Mouse (Mus musculus): ENCODE results near the gene Rnf151. TPM values are rescaled to one million over a fixed set of nuclear protein-coding genes. Genes with fewer than 3 reads are reported as not detected.
A peak's percentile ranks its signal among the peaks of the same experiment; 100 is the strongest.
"Not testable (repeated sequence)": the region's sequence is repeated elsewhere in the genome, so short reads cannot be mapped to it uniquely, and the experiment has no call there.

Gene Rnf151
- polyA plus RNA-seq, 1 experiment from 2014 or later: 0.22 TPM

DNA sequence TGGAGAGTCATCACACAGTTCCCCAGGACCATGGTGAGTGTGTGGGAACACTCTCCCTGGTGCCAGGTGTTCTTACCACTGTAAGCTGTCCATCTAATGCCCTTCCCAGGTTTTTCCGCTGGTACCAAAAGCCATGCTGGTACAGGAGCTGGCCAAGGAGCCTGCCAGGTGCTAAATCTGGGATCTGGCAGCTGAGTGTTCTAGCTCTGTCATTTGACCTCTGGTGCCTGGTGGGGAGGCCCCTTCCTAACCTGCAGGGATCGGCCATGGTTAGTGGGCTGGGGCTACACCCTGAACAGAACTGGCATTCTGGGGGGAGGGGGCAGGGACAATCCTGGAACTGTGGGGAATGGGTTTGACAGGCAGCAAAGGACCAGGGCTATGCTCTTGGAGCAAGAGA lies 9.8 kb upstream of the Rnf151 start, which contains the start of gene Rpl3l:
Gene Rpl3l, plus strand, starts transcription at position 203 of the 400 bp plus-strand sequence.
- no peak for DNase-seq (ENCODE audit: low spot score)
- H3K4me3 ChIP-seq: no peak within 1 kb of the TSS
- 0 out of 2 replicates have a peak, but pooled peaks cover 5% of the 10 kb centered on the region for H3K27me3 ChIP-seq (ENCODE audit: insufficient read depth, poor library complexity, severe bottlenecking)
- H3K9me3 ChIP-seq: no peaks in the 10 kb centered on the region
- H3K4me1 ChIP-seq (replicated peaks): peaks cover 16% of the 10 kb centered on the region
- peaks cover under 1% of the 10 kb centered on the region for H3K36me3 ChIP-seq
- 79% methylated on average over 2 of the region's 2 CpGs for WGBS
- no peak within 1 kb of the TSS for H3K27ac ChIP-seq

- peaks cover 18% of the 10 kb centered on the region for H3K36me3 ChIP-seq
- no peak overlapping the region for H3K4me3 ChIP-seq
- H3K4me1 ChIP-seq (replicated peaks): peaks cover 32% of the 10 kb centered on the region
- 0 out of 2 replicates have a peak, but pooled peaks cover 5% of the 10 kb centered on the region for H3K27me3 ChIP-seq (ENCODE audit: insufficient read depth, poor library complexity, severe bottlenecking)
- no peak overlapping the region for H3K27ac ChIP-seq
- no peaks in the 10 kb centered on the region for H3K9me3 ChIP-seq
- WGBS: 76% methylated on average over 3 of the region's 3 CpGs
- no peak for DNase-seq (ENCODE audit: low spot score)
Observed at GRCm38 (mm10) chr17:24725637-24726390, 8.0 kb upstream of the Rnf151 start.

GRCm38 (mm10) chr17:24724184-24724583 lies 6.3 kb upstream of the Rnf151 start, which contains the start of gene Ndufb10:
Ndufb10 (minus strand) TSS chr17:24724478.
- WGBS: under 1% methylated on average over 30 of the region's 30 CpGs

DNA sequence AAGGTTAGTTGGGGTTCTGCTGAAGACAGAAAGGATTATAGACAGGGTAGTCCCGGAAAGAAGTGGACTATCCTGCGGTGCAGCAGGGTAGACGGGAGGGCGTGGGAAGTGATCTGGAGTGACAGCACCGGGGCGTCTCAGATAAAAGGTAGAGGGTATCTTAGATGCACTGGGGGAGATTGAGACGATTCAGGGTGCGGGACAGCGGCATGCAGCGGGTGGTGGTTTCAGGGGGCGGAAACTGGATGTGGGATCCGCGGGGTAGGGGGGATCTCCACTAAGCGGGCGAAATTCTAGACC lies 6.0 kb upstream of the Rnf151 start:
- Histone ChIP-seq H3K9me3 (no peaks in the 10 kb centered on the region), H3K27me3 (ENCODE audit: insufficient read depth, poor library complexity, severe bottlenecking) (0 out of 2 replicates have a peak, but pooled peaks cover 5% of the 10 kb centered on the region), H3K4me1 (replicated peaks) (peaks cover 35% of the 10 kb centered on the region), H3K27ac (peak overlapping the region; percentile 88), H3K36me3 (peaks cover 21% of the 10 kb centered on the region), H3K4me3 (peak overlapping the region; percentile 82)
- no peak for DNase-seq (ENCODE audit: low spot score)
- under 1% methylated on average over 15 of the region's 15 CpGs for WGBS

More at GRCm38 (mm10) chr17:24724184-24724583, 6.3 kb upstream of the Rnf151 start, which contains the start of gene Ndufb10:
- Histone ChIP-seq H3K27ac (peak within 1 kb of the TSS; percentile 88), H3K27me3 (ENCODE audit: insufficient read depth, poor library complexity, severe bottlenecking) (0 out of 2 replicates have a peak, but pooled peaks cover 5% of the 10 kb centered on the region), H3K4me3 (peak within 1 kb of the TSS; percentile 82), H3K4me1 (replicated peaks) (peaks cover 32% of the 10 kb centered on the region), H3K9me3 (no peaks in the 10 kb centered on the region), H3K36me3 (peaks cover 21% of the 10 kb centered on the region)
- peak; percentile 97 for DNase-seq (ENCODE audit: low spot score)

GRCm38 (mm10) chr17:24723122-24723880 lies 5.4 kb upstream of the Rnf151 start:
- no peaks in the 10 kb centered on the region for H3K9me3 ChIP-seq
- peak overlapping the region; percentile 82 for H3K4me3 ChIP-seq
- peaks cover 26% of the 10 kb centered on the region for H3K36me3 ChIP-seq
- WGBS: 5% methylated on average over 12 of the region's 12 CpGs
- DNase-seq (ENCODE audit: low spot score): peak; percentile 11
- H3K27me3 ChIP-seq (ENCODE audit: insufficient read depth, poor library complexity, severe bottlenecking): 0 out of 2 replicates have a peak, but pooled peaks cover 3% of the 10 kb centered on the region
- H3K27ac ChIP-seq: peak overlapping the region; percentile 88
- peaks cover 41% of the 10 kb centered on the region for H3K4me1 ChIP-seq (replicated peaks)

DNA sequence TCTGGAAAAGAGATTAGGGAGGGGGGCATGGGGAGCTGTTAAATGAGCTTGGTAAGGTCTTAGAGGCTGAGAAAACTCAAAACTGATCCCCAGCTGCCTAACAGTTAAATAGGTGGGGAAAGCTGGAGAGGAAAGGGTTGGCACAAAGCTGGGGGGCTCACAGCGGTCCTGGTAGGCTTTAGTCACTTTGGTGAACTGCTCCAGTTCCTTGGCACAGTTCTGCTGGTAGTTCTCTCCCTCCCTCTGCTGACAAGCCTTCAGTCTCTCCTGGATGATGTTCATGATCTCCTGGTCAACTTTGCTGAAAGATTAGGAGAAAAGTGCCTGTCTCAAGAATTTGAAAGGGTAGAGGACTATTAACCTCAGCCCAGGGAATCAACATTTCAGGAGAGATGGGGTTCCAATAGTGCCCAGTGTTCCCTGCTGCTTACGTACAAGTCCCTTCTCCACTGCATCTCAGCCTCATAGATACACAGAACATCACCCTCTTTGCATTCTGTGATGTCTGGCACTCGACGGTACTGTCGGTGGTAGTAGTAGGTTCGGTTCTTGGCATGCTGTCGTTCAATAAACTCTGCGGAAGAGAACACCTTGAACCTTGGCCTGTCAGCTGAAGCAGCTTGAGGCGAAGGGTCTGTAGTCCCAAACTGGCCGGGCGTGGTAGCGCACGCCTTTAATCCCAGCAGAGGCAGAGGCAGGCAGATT lies 4.5 kb upstream of the Rnf151 start:
- peak; percentile 23 for DNase-seq (ENCODE audit: low spot score)
- Histone ChIP-seq H3K4me3 (peak overlapping the region; percentile 82), H3K4me1 (replicated peaks) (peaks cover 44% of the 10 kb centered on the region), H3K27me3 (ENCODE audit: insufficient read depth, poor library complexity, severe bottlenecking) (no peaks in the 10 kb centered on the region), H3K9me3 (no peaks in the 10 kb centered on the region), H3K27ac (no peak overlapping the region), H3K36me3 (peaks cover 35% of the 10 kb centered on the region)
- 37% methylated on average over 13 of the region's 13 CpGs for WGBS

DNA sequence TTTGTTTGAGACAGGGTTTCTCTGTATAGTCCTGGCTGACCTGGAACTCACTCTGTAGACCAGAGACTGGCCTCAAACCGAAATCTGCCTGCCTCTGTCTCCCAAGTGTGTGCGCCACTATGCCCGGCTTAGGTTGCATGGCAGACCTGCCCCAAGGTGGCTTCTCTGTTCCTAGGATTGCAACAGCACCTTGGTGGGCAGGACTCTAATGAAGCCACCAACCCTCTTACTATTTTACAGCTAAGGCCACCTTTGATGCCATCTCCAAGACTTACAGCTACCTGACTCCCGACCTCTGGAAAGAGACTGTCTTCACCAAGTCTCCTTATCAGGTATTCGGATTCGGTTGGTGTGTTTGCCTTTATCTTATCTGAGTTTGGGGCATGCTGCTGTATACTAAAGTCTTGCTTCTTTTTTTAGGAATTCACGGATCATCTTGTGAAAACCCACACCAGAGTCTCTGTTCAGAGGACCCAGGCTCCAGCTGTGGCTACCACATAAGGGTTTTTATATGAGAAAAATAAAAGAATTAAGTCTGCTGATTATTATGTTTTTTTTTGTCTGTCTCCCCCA lies 3.6 kb upstream of the Rnf151 start:
- peaks cover 44% of the 10 kb centered on the region for H3K36me3 ChIP-seq
- not testable (repeated sequence) for DNase-seq (ENCODE audit: low spot score); H3K27me3 ChIP-seq (ENCODE audit: insufficient read depth, poor library complexity, severe bottlenecking); H3K27ac ChIP-seq; H3K9me3 ChIP-seq
- H3K4me1 ChIP-seq (replicated peaks): peaks cover 44% of the 10 kb centered on the region
- 70% methylated on average over 7 of the region's 7 CpGs for WGBS
- H3K4me3 ChIP-seq: peak overlapping the region; percentile 82

- 1% methylated on average over 11 of the region's 11 CpGs for WGBS
- H3K27me3 ChIP-seq (ENCODE audit: insufficient read depth, poor library complexity, severe bottlenecking); H3K9me3 ChIP-seq: not testable (repeated sequence)
- Histone ChIP-seq H3K4me1 (replicated peaks) (peaks cover 44% of the 10 kb centered on the region), H3K4me3 (peak overlapping the region; percentile 82), H3K27ac (peak overlapping the region; percentile 94), H3K36me3 (peaks cover 53% of the 10 kb centered on the region)
- DNase-seq (ENCODE audit: low spot score): peak; percentile 14
Observed at GRCm38 (mm10) chr17:24720616-24721015, 2.8 kb upstream of the Rnf151 start.

DNA sequence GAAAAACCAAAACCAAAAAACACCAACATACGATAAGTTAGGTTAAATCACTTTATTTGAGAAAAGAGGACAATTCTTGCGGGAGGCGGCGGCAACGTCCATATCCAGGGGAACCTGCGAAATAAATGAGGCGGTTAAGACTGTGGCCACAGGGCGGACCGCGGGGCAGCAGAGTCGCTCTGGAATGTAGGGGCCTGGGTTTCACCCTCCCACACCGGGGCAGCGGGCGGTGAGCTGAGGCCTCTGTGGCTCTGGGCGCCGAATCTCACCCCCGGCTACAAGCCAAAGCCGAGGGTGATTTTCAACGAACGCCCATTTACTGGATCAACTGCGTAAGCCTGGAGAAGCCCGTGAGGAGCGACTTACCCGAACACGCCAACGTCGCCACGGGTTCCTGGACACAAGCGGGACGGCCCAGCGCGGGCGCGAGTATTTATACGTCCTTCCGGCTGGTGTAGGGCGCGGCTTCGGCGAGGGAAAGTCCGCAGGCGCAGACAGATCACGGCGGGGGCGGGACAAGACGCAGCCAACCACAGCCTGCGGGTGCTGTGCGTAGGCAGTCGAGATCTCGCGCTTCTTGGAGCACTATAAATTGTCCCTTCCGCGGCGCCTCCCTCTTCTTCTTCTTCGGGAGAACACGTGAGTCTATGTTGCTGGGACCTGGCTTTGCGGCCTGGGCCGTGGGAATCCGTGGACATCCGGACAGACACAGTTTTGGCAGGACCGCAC lies 1.8 kb upstream of the Rnf151 start:
- no peaks in the 10 kb centered on the region for H3K27me3 ChIP-seq (ENCODE audit: insufficient read depth, poor library complexity, severe bottlenecking)
- peaks cover 44% of the 10 kb centered on the region for H3K4me1 ChIP-seq (replicated peaks)
- H3K9me3 ChIP-seq: no peaks in the 10 kb centered on the region
- H3K4me3 ChIP-seq: peak overlapping the region; percentile 82
- peak; percentile 99 for DNase-seq (ENCODE audit: low spot score)
- H3K27ac ChIP-seq: peak overlapping the region; percentile 94
- under 1% methylated on average over 61 of the region's 61 CpGs for WGBS
- H3K36me3 ChIP-seq: peaks cover 56% of the 10 kb centered on the region

- not testable (repeated sequence) for H3K9me3 ChIP-seq; DNase-seq (ENCODE audit: low spot score); H3K27me3 ChIP-seq (ENCODE audit: insufficient read depth, poor library complexity, severe bottlenecking)
- peaks cover 40% of the 10 kb centered on the region for H3K4me1 ChIP-seq (replicated peaks)
- WGBS: 65% methylated on average over 5 of the region's 5 CpGs
- H3K27ac ChIP-seq: peak overlapping the region; percentile 94
- peaks cover 56% of the 10 kb centered on the region for H3K36me3 ChIP-seq
- peak overlapping the region; percentile 82 for H3K4me3 ChIP-seq
Observed at GRCm38 (mm10) chr17:24718938-24719337, 1.1 kb upstream of the Rnf151 start.

GRCm38 (mm10) chr17:24716166-24716682 lies 1.6 kb downstream of the Rnf151 start:
- peaks cover 41% of the 10 kb centered on the region for H3K36me3 ChIP-seq
- H3K27me3 ChIP-seq (ENCODE audit: insufficient read depth, poor library complexity, severe bottlenecking): no peaks in the 10 kb centered on the region
- WGBS: 94% methylated on average over 15 of the region's 15 CpGs
- H3K27ac ChIP-seq: no peak overlapping the region
- H3K4me3 ChIP-seq: peak overlapping the region; percentile 9; the same call in 1 of the 2 replicates
- H3K4me1 ChIP-seq (replicated peaks): peaks cover 14% of the 10 kb centered on the region
- DNase-seq (ENCODE audit: low spot score): no peak
- no peaks in the 10 kb centered on the region for H3K9me3 ChIP-seq
